Mouse (Mus musculus) cerebellum, adult 11-12 months (tissue): ENCODE data around the gene Slc6a13.

Source experiments
- DNase-seq: peaks from one replicate; pipeline ENCODE4 v3.0.0; 2022

Slc6a13 gene

DNA sequence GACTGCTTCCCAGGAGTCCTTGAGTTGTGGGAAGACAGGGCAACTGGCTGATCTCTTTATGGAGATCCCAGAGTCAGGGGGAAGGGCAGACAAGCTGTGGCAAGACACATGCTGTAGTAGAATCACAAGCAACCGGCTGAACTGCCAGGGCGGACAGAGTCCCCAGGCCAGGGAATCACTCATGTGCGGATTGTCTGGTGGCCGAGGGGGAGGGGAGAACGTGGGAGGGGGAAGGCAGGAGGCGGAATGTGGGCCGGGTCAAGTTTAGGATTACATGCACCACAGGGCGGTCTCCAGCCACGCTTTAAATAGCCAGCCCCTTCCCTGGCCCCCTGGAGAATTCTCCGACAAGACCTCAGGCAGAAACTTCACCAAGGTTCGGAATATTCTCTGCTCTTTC, at the start of gene Slc6a13:
TSS of gene Slc6a13 (plus strand) at position 274 of the 400 bp plus-strand sequence.
- no peak for DNase-seq

DNA sequence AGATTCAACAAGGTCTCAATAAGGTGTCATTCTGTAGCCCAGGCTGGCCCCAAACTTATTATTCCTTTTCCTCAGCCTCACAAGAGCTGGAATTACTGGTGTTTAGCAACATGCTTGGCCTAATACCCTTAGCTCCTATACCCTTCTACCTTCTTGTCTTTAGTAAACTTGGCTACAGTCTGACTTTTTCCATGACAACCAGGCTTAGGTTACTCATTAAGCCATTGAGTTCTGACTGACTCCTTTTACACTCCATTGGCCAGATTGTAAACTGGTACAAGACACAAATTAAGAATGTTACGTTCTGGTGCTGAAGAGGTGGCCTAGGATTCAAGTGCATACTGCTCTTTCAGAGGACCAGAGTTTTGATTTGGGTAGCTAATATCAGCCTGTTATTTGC, 49.6 kb upstream of the Slc6a13 start:
- DNase-seq, result no peak

DNA sequence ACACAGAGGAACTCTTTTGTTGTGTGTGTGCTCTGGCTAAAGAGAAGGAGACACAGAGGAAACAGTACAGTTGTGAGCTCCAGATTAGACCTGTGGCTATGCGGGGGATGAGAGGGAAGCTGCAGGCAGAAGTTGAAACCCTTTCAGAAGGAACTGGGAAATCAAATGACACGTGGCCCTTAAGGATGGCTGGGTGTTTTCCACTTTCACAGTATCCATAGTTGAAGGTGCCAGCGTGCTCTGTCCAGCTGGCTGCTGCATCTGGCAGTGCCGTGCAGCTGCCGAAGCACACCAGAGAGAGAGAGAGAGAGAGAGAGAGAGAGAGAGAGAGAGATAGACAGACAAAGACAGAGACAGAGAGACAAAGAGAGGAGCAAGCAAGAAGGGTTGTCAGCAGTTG, 48.8 kb upstream of the Slc6a13 start:
- DNase-seq, result no peak

DNA sequence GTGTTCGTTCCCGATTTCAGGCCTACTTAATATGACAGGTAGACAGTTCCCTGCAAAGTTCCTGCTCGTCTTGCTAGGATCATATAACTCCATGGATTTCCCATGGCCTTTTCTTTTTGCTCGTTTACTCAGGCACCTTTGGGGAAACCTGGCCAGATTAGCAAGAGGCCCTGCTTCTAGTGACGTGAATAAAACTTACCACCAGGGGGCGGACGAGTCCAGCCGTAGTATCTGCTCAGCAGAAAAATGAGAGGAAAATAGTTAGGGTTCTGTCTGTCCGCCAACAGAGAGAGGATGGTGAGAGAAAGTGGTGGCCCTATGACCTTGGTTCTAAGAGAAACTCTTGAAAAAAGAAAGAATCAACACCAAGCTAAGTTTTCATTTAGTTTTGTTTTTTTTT, 39.5 kb upstream of the Slc6a13 start:
- peak; percentile 22 for DNase-seq

DNA sequence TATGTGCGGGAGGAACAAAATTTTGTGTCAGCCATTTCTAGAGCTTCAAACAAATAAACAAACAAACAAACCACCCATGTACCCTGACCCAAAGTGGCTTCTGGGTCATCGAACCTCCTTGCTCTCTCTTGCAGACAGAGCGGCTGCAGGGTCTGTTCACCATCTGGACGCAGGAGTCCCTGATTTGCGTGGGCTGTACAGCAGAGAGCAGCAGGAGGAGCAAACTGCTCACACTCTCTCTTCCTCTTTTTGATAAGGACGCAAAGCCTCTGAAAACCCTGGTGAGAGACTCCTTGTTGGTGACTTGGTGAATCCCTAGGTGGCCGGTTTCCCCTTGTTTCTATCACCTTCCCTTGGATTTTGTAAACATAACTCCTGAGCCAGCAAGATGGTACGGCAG, 38.8 kb upstream of the Slc6a13 start:
- no peak for DNase-seq

DNA sequence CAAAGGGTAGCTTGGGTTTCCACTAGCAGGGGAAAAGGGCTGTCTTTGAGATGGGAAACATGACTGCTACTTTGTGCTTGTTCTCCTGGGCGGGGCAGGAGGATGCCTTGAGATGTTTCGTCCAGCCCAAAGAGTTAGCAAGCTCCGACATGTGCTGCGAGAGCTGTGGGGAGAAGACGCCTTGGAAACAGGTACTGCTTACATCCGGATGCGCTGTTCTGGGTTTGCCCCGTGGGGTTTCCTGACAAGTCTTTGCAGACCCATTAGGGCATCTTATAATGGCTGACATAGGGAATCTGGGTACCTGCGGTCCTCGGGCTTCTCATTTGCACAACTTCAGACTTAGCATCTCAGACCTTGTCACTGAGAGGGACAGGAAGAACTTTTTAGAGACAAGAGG, 38.0 kb upstream of the Slc6a13 start:
- no peak for DNase-seq

DNA sequence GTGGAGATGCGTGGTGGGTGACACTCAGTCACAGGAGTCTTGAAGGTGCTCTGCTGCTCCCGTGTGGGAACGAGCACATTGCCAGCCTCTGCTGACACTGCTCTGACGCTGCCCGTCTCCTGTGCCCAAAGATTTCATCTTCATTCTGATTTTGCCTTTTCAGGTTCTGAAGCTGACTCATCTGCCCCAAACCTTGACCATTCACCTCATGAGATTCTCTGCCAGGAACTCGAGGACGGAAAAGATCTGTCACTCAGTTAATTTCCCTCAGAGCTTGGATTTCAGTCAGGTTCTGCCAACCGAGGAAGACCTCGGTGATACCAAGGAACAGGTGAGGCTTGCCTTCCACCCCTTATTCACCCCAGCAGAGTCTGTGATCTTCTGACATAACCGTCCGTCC, 37.5 kb upstream of the Slc6a13 start:
- no peak for DNase-seq

DNA sequence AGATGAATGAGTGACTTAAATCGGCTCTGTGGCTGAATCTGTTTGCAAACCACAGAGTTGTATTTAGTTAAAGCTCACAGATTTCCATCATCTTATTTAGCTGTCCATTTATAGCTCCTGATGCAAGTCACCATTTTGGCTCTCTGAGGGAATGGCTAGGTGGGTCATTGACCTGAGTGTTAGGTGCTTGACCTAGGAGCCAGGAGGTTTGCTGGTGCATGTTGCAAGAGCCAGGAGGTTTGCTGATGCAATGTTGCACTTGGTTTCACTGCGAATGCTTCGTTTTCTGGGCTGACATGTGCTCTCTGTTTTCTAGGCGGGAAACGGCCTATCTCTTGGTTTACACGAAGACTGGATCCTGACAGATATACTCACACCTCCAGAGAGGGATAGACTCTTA, 29.9 kb upstream of the Slc6a13 start:
- no peak for DNase-seq

DNA sequence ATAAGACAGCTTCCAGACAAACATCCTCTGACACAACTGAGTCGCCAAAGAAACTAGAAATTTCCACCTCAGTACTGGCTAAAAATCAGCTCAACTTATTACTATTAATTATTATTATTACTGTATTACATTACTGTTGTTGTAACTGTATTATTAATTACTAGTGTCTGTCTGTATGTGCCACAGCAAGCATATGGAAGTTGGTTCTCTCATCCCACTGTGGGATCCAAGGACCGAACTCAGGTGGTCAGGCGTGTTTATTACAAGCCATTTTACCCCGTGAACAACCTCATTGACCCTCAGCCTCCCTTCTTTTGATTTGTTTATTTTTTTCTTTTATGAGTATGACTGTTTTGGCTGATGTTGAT, 28.3 kb upstream of the Slc6a13 start:
- DNase-seq, result no peak

DNA sequence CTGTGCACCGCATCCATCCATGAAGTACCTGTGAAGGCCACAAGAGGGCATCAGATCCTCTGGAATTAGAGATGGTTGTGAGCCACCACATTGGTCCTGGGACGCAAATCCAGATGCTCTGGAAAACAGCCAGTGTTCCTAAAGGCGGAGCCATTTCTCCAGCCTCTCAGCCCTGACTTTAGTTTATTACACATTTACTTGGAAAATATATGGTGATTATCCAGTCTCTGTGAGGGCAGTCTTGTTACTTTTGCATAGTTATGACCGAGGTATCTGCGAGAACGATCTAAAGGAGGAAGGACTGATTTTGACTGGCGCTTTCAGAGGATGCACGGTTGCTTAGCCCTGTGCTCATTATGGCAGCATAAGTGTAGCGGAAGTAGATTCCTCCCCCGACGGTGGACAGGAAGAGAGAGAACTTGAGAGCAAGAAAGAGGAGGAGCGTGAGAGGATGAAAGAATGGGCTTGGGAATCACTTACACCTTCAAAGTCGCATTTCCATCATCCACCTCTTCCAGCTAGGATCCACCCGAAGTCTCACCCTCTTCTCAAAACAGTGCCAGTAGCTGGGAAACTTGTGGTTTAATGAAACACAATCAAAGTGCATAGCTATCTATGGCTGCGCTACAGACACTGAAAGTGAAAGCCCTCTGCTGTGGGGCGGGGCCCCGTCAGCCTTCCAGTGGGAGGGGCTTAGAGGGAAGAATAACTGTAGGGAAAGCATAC, 27.8 kb upstream of the Slc6a13 start:
- DNase-seq, result peak; percentile 27

DNA sequence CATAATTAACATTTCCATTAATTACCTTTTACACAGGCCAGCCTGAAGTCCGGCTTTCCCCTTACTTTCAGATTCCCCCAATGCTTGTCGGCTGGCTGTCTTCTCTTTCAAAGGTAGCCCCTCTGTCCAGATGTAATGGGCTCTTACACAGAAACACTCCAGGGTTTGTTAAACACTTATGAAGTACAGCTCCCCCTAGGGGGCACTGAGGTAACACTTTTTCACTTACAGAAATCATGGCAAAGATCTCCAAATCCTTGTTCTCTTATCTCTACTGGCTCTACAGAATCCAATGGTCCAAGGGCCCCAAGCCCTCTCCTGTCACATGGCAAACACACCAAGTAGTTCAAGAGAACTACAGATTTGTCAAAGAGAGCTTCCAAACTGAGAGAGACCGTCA, 25.7 kb upstream of the Slc6a13 start:
- no peak for DNase-seq

DNA sequence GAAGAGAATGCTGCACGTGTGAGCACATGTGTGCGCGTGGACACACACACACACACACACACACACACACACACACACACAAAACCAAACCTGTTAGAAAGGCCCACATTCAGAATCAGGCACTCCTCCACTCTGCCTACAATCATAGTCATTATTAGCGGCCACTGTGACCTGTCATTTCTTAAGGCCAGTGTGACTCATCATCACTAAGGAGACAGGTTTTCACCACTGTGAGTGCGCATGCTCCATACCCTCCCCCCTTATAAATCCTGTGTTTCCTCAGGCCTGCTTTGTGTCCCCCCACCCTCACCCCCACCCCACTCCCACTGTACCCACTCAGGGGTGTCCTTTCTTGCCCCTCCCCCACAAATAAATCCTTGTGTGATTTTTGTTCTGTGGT, 15.9 kb upstream of the Slc6a13 start:
- DNase-seq, result no peak

DNA sequence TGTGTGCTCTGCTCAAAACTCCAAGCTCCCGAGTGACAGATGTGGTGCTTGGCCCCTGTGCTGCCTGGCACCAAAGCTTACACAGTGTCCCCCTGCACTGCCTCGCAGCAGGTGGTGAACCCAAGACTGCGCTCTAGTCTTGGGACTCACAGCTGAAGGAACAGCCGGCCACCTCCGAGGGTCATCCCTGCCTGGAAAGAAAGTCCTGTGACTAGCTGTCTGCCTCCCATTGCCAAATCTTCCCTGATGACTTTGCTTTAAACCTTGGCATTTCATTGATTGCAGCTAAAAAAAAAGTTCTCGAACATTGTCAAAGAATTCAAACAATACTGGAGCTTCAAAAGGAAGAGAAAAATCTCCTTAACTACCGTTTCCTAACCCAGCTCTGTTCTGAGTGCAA, 710 bp upstream of the Slc6a13 start:
- no peak for DNase-seq

DNA sequence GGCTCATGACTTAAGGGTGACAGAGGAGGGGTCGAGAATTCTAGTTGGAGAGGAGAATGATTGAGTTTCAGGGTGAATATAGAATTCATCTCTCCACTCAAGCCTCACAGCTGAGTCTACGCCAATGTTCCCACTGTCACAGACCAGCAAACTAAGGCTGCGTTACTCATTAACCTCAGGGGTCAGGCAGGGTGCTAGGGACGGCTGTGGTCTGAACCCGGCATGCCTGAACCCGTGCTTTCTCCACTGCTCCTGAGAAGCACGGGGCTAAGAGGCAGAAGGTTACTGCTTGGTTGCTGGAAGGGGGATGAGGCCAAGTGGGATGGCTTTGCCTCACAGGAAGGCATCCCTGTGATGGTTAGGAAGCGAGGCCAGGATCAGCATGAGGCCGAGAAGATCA, 477 bp downstream of the Slc6a13 start:
- DNase-seq, result no peak

DNA sequence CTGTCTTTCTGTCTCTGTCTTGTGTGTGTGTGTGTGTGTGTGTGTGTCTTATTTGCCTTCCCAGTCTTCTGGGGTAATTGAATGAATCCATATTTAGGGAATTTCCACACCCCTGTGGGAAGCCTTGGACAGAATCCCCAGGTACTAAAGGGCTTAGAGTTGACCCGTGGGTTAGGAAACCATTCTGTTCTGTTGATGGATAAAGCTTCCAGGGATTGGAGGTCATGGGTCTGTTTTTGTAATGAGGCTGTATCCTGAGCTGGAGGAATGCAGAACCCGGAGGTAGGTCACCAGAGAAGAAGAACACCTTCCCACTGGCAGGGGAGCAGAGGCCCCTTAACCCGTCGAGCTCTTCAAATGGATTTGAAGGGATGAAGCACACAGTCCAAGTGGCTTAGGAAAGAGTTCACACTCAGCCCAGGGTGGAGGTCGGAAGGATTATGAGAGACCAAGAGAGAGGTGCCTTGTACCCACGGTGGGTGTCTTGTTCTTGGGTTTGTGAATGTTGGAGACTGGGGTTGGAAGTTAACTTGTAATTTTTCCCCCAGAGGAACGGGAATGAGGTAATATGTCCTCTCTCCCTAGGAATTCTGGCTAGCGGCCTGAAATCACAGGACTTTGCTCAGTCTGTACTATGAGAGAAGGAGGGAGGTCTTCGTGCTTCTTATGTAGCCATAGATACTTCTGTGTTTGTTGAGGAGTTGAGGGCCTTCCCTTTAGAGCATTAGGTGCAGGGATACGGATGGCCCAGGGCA, 3.6 kb downstream of the Slc6a13 start:
- no peak for DNase-seq

DNA sequence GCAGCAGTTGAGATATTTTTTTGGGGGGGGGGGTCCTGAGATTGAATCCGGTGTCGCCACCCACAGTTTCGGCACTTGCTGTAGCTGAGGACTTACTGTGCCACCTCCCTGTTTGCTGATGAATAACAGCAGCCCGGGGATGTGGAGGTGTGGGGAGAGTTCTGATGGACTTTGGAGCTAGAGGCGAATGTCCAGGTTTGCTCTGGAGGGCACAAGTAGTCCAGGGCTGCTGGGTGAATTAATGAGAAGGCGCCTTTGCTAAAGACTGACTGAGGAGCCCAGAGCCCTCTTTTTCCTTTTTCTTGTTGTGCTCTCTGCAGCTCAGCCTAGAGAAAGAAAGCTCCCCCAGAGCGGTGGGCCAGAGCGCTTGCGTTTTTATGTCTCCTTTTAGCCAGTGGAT, 4.6 kb downstream of the Slc6a13 start:
- DNase-seq, result no peak

DNA sequence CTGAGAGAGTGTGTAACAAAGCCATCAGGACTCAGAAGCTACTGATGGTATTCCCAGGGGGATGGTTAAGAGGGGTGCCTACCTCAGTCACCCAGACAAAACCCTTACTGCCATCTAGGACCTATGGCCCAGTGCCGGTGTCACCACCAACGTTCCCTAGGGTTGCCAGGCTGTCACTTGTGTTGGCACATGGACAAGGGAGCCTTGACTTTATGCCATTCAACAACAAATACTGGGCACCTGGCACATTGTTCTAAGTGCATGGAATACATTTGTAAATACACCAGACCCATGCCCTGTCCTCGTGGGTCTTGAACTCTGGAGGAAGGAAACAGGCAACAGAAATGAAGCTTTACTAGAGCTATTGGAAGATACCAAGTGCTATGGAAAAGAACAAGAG, 5.5 kb downstream of the Slc6a13 start:
- no peak for DNase-seq

DNA sequence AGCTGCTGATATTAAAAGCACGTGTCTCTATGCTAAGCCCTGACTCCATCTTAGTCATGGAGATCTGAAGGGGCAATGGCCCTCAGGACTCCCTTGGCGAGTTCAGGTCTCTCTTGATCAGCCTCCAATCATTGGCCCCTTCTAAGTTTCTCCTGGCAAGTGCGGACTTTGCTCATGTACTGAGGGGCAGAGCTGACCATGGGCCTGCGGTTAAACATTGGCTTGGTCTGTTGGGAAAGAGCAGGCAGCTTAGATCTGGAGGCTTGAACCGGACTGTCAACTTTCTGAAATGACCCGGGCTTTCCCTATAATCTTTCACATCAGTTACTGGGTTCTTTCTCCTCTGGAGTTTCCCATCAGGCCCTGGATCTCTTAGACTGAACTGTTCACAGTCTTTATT, 11.0 kb downstream of the Slc6a13 start:
- no peak for DNase-seq

DNA sequence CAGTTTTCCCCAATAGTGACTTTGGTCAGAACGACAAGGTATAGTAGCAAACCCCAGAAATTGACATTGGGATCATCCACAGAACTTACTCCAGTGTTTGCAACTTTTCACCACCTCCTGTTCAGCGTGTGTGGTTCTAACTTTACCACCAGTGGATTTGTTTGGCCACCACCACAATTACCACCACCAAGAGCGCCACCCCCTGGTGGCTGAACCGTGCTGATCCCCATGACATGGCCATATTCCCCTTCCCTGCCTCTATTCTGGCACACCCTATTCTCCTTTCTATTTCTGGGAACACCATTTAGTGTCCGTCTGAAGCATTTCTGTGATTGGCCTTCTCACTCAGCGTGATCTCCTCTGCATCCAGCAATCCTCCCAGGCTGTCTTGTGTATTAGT, 19.1 kb downstream of the Slc6a13 start:
- no peak for DNase-seq

DNA sequence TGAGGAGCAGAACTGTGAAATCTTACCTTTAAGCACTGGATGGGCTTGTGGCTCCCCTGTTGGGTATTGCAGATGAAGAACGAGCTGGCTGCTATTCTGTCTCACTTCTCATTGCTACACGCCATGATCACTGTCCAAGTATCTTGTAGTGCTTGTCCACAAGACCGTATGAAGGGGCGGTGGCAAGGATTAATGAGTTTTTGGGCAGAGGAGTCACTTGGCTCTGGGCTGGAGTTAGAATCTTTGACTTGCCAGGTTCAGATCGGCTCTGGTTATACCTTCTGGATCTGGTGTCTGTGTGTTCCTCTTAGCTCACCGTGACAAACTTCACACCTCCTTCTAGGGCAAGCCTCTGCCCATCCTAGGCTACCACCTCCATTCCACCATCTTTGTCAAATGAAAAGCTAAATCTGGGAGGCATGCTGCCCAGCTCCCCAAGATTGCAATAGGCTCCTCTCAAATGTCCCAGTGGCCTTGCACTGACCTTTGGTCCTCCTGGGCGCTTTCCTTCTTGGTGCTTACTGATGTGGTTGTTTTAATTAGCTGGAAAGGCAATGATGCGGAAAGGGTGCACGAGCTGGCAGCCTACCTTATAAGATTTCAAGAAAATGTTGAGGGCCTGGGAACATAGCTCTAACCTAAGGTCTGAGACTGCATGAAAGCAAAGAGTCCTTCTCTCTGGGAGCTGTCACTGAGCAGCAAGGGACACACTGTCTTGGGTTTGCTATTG, 22.5 kb downstream of the Slc6a13 start:
- no peak for DNase-seq

DNA sequence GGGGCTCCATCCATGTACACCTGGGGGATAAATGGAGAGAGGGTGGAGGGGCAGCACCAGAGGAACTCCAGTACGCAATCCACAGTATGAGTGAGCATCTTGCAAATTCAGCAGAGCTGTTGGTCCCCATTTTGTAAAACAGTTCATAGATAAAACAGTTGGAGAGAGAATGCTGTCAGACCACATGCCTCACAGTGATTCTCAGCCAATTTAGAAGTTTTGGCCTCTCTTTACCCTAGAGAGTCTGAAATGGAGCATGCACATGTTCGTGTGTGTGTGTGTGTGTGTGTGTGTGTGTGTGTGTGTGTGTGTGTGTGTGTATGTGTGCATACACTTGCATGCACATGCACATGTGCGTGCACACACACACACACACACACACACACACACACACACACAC, 25.3 kb downstream of the Slc6a13 start:
- no peak for DNase-seq

DNA sequence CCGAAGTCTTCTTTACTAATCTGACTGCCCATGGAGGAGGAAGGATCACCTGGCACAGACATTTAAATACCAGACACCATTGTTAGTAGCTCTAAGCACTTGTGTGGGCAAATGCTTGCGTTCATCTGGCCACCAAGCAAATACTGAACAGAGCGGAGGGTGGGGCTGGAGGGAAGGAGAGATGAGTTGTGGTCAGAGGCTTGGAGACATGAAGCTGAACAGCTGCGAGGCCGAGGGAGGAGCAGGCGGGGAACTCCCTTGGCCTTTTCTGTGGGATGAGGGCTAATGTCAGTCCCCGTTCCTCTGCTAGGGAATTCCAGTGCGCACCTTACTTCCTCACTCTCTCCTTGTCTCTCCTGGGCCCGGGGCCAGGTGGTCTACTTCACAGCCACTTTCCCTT, 25.7 kb downstream of the Slc6a13 start:
- no peak for DNase-seq

DNA sequence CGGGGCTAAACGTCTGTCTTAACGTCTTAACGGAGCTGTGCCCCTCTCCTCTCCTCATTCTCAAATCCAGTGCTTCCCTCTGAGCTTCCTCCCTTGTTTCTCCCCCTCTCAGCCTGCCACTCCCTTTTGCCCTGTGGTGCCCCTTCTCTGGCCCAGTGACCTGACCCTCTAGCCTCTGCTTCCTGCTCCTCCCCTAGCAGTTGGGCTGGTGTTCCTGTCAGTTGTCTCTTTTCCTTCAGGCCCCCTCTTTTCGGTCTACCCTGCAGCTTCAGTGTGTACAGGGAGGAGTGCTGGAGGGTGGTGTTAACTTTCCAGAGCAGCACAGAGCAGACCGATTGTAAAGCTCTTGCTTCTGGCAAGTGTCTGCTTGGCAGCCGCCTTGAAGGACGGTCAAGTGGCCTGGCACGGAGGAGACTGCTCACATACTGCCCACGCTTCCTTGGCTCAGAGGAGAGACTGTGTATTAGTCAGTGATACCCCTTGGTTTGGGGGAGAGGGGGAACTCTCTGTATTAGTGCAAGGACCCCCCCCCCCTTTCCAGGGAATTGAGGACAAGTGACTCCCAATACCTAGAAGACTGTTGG, 26.6 kb downstream of the Slc6a13 start:
- DNase-seq, result no peak

DNA sequence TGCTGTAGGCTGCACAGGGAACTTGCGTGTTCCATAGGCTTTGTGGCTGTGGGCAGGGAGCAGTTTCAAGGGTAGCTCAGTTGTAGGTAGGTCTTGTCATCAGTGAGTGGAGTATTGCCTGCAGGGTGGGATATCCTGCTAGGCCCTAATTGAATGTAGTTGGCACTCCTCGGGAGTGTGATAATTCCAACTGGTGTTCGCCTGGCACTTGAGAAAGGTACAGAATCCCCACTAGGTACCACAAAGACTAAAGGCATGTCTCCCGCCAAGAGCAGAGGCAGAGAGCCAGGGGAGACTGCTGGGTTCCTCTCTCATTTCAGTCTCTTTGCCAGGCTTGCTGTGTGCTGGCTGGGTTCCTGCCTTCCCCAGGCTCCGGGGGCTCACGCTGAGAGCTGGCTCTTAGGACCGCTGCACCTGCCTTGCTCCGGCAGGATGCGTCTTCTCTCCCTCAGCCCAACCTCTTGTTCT, 28.4 kb downstream of the Slc6a13 start:
- peak; percentile 89 for DNase-seq
